Mouse (Mus musculus) kidney, postnatal 0 days (tissue): Measurements from ENCODE around the gene Rin1. TPM values are rescaled to one million over a fixed set of nuclear protein-coding genes. Genes with fewer than 3 reads are reported as not detected.
A peak's percentile ranks its signal among the peaks of the same experiment; 100 is the strongest.

ENCODE experiments used
- ATAC-seq: fragments of 200-750 bp; cut with Nextera tagmentation; replicated peaks from 2 replicates; pipeline ENCODE4 v1.8.0; 2017; ENCODE audit warnings: low read depth, moderate number of reproducible peaks, moderate TSS enrichment, moderate library complexity; ENCODE audit not compliant: low FRiP score
- DNase-seq: peaks from one replicate; pipeline ENCODE4 v3.0.0-alpha.2; 2016; ENCODE audit warnings: low spot score
- H3K27ac ChIP-seq: fragments of 300-500 bp; sonication (generic); 2 replicates; pipeline ENCODE4 v1.5.1; 2014; ENCODE audit warnings: mild to moderate bottlenecking
- H3K27me3 ChIP-seq: fragments of 300-500 bp; sonication (generic); 2 replicates; pipeline ENCODE4 v1.6.1; 2014; ENCODE audit warnings: low read length, mixed read lengths; ENCODE audit not compliant: insufficient read depth
- H3K36me3 ChIP-seq: fragments of 300-500 bp; sonication (generic); 2 replicates; pipeline ENCODE4 v1.6.1; 2014; ENCODE audit warnings: low read length, mixed read lengths; ENCODE audit not compliant: insufficient read depth
- H3K4me1 ChIP-seq: fragments of 300-500 bp; sonication (generic); replicated peaks from 2 replicates; pipeline ENCODE4 v1.6.1; 2014; ENCODE audit warnings: antibody characterized with exemption, low read length, mixed read lengths; ENCODE audit not compliant: insufficient read depth
- H3K4me2 ChIP-seq: fragments of 300-500 bp; sonication (generic); 2 replicates; pipeline ENCODE4 v1.6.1; 2014; ENCODE audit warnings: mild to moderate bottlenecking, low read length, moderate library complexity, mixed read lengths
- H3K4me3 ChIP-seq: fragments of 300-500 bp; sonication (generic); replicated peaks from 2 replicates; pipeline ENCODE4 v1.5.1; 2014; ENCODE audit warnings: low read depth, low read length
- H3K9ac ChIP-seq: fragments of 300-500 bp; sonication (generic); 2 replicates; pipeline ENCODE4 v1.6.1; 2014; ENCODE audit warnings: low read depth, low read length
- H3K9me3 ChIP-seq: fragments of 300-500 bp; sonication (generic); replicated peaks from 2 replicates; pipeline ENCODE4 v1.6.1; 2016; ENCODE audit warnings: low read length, inconsistent platforms, mixed read lengths
- CTCF ChIP-seq: IDR thresholded peaks from 2 replicates; pipeline ENCODE4 v1.5.1; 2016; ENCODE audit warnings: antibody characterized with exemption, low read depth, mild to moderate bottlenecking, moderate library complexity
- WGBS: fragments of 180-500 bp; shearing (Covaris S2); extraction: QIAGEN DNeasy Blood & Tissue Kit; methylation state at CpG from one replicate; pipeline ENCODE4 v1.1.7; 2014; 5-methylcytosine and 5-hydroxymethylcytosine counted together
- polyA plus RNA-seq: library from polyadenylated mRNA; unstranded; fragments of >200 nt; fragmentation: Nextera tagmentation; extraction: Ambion mirVana; gene quantifications from 2 replicates; pipeline ENCODE4 v1.2.1, GENCODE M21; 2015

Rin1 gene
- polyA plus RNA-seq, 1 experiment from 2014 or later = 3.2 TPM

GRCm38 (mm10) chr19:5026111-5026510 lies 24.2 kb upstream of the Rin1 start:
- Histone ChIP-seq H3K4me2 (no peak overlapping the region), H3K9ac (no peak overlapping the region), H3K27me3 (no peaks in the 10 kb centered on the region), H3K9me3 (no peaks in the 10 kb centered on the region), H3K36me3 (0 out of 2 replicates have a peak, but pooled peaks cover 15% of the 10 kb centered on the region), H3K4me3 (no peak overlapping the region), H3K27ac (no peak overlapping the region), H3K4me1 (no peaks in the 10 kb centered on the region)
- TF ChIP-seq CTCF = no peak
- 84% methylated on average over 8 of the region's 8 CpGs for WGBS
- ATAC-seq = no peak
- no peak for DNase-seq

- no peaks in the 10 kb centered on the region for H3K9me3 ChIP-seq
- ATAC-seq (no peak), DNase-seq (no peak)
- H3K4me1 ChIP-seq = no peaks in the 10 kb centered on the region
- WGBS = 73% methylated on average over 3 of the region's 3 CpGs
- no peak overlapping the region for H3K9ac ChIP-seq
- no peaks in the 10 kb centered on the region for H3K27me3 ChIP-seq
- H3K36me3 ChIP-seq = 0 out of 2 replicates have a peak, but pooled peaks cover 13% of the 10 kb centered on the region
- no peak for TF ChIP-seq CTCF
- no peak overlapping the region for H3K4me3 ChIP-seq
- no peak overlapping the region for H3K27ac ChIP-seq
- H3K4me2 ChIP-seq = no peak overlapping the region
Observed at GRCm38 (mm10) chr19:5032686-5033085, 17.6 kb upstream of the Rin1 start.

- peaks cover 18% of the 10 kb centered on the region for H3K4me1 ChIP-seq
- no peak for ATAC-seq
- no peak for DNase-seq
- no peaks in the 10 kb centered on the region for H3K36me3 ChIP-seq
- no peak overlapping the region for H3K4me2 ChIP-seq
- H3K27me3 ChIP-seq = no peaks in the 10 kb centered on the region
- H3K9ac ChIP-seq = no peak overlapping the region
- no peak for TF ChIP-seq CTCF
- no peak overlapping the region for H3K27ac ChIP-seq
- H3K9me3 ChIP-seq = no peaks in the 10 kb centered on the region
- 80% methylated on average over 4 of the region's 4 CpGs for WGBS
- no peak overlapping the region for H3K4me3 ChIP-seq
Observed at GRCm38 (mm10) chr19:5036577-5036976, 13.7 kb upstream of the Rin1 start.

GRCm38 (mm10) chr19:5037678-5038571 lies 12.4 kb upstream of the Rin1 start:
- Histone ChIP-seq H3K27me3 (no peaks in the 10 kb centered on the region), H3K4me3 (peak overlapping the region; percentile 79), H3K4me2 (peak overlapping the region; percentile 98), H3K9ac (peak overlapping the region; percentile 90), H3K9me3 (no peaks in the 10 kb centered on the region), H3K4me1 (peaks cover 23% of the 10 kb centered on the region), H3K36me3 (no peaks in the 10 kb centered on the region), H3K27ac (peak overlapping the region; percentile 64)
- WGBS = 4% methylated on average over 32 of the region's 32 CpGs
- ATAC-seq = peak; percentile 22; the same call in 1 of the 2 replicates
- DNase-seq = peak; percentile 76
- no peak for TF ChIP-seq CTCF

- peaks cover 23% of the 10 kb centered on the region for H3K4me1 ChIP-seq
- WGBS = under 1% methylated on average over 39 of the region's 44 CpGs
- ATAC-seq = peak; percentile 87
Observed at GRCm38 (mm10) chr19:5038709-5039156, 11.5 kb upstream of the Rin1 start, which contains the start of the genes B4gat1 and AC124502.3. TSS of gene B4gat1 (plus strand) at chr19:5038826. TSS of gene AC124502.3 (plus strand) at chr19:5038891.

GRCm38 (mm10) chr19:5039301-5040114 lies 10.8 kb upstream of the Rin1 start:
- peak; percentile 15 for DNase-seq
- peak overlapping the region; percentile 79 for H3K4me3 ChIP-seq
- 9% methylated on average over 41 of the region's 41 CpGs for WGBS
- peak overlapping the region; percentile 90 for H3K9ac ChIP-seq
- H3K27ac ChIP-seq = peak overlapping the region; percentile 64; the same call in 1 of the 2 replicates
- peak overlapping the region; percentile 98 for H3K4me2 ChIP-seq
- no peak for TF ChIP-seq CTCF
- H3K27me3 ChIP-seq = no peaks in the 10 kb centered on the region
- peaks cover 23% of the 10 kb centered on the region for H3K4me1 ChIP-seq
- no peaks in the 10 kb centered on the region for H3K9me3 ChIP-seq
- H3K36me3 ChIP-seq = 0 out of 2 replicates have a peak, but pooled peaks cover 2% of the 10 kb centered on the region
- ATAC-seq = peak; percentile 5; the same call in 1 of the 2 replicates

More at GRCm38 (mm10) chr19:5038709-5039156, 11.5 kb upstream of the Rin1 start, which contains the start of the genes B4gat1 and AC124502.3:
- no peaks in the 10 kb centered on the region for H3K9me3 ChIP-seq
- DNase-seq = peak; percentile 96
- H3K4me2 ChIP-seq = peak within 1 kb of the TSS; percentile 98
- H3K4me3 ChIP-seq = peak within 1 kb of the TSS; percentile 79
- H3K9ac ChIP-seq = peak within 1 kb of the TSS; percentile 90
- no peaks in the 10 kb centered on the region for H3K36me3 ChIP-seq
- peak; percentile 59 for TF ChIP-seq CTCF
- H3K27ac ChIP-seq = peak within 1 kb of the TSS; percentile 64
- H3K27me3 ChIP-seq = no peaks in the 10 kb centered on the region
